Mouse (Mus musculus): ENCODE results near the gene Cebpz. TPM values are rescaled to one million over a fixed set of nuclear protein-coding genes. Genes with fewer than 3 reads are reported as not detected.

Cebpz gene
- 25.5 and 25.7 TPM in 2 replicates for polyA plus RNA-seq (2012; rRNA removed)

DNA sequence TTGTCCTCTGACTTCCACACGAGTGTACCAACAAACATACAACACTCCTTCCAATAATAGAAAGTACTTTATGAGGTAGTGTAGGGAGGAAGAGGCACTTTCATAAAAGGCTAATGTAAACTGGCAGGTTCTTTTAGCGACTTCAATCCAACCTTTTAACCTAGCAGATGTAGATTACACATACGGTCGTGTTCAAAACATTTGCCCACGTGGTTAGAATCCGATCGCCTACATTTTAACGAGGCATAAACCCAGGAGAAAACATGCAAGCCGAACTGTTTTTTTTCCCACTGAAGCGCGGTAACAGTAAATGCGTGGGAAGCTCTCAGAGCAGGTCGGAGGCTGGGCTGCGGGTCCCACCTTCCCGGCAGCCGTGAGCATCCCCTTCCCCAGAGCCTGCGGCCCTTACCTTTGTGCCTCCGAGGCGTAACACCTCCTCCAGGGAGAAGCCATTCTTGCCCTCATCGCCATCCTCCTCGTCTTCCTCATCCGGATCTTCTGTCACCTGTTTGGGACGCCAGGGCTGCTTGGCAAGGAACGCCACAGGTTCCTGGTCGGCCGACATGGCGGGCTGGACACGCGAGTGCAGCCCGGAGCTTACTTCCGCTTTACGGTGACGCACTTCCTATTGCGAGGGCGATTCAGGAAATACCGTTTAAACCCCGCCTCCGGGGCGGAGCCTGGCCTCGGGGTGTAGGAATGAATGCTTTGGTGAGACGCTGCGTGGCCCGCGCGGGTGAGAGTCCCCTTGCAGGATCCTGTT lies at the start of gene Cebpz, which contains the start of gene Ndufaf7:
Gene Cebpz, minus strand, starts transcription at position 601 of the 763 bp plus-strand sequence.
Gene Ndufaf7, plus strand, starts transcription at position 671 of the 763 bp plus-strand sequence.

GRCm38 (mm10) chr17:78916369-78916813 lies 20.5 kb downstream of the Cebpz start, which contains the start of gene Cebpzos:
Cebpzos (plus strand) TSS chr17:78916500.

GRCm38 (mm10) chr17:78906892-78907291 lies 30.0 kb downstream of the Cebpz start, which contains the start of gene Sult6b1:
Sult6b1 (minus strand) TSS chr17:78906992.

DNA sequence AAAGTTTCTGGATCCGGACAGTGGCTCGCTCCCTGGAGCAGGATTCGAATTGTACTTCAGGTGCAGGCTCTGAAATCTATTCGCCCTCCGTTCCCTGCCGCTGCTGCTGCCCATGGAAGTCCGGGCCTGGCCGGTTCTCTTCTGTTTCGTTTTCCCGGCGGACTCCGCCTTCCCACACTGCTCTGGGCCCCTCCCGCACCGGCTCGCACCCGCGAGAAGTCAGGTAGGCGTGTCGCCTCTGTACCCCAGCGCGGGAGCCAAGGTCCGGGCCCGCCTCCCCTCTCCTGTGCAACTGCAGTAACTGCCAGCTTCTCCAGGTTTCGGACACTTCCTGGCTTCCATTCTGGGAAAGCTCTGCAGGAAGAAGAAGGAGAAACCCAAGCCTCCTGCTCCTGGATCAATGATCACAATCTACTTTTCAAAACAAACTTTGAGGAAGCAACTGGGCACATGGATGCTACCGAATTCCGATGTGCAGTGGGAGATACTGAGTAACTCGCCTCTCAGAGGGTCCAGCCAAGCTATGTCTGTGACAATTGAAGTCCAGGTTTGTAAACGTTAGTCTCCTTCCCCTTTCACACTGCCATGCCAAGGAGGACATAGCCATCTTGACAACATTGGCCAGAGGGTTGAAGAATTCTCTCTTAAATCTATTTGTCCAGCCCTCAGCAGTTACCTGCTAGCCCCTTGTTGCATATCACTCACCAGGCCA lies 54.3 kb downstream of the Cebpz start, which contains the start of gene Eif2ak2:
Gene Eif2ak2, minus strand, starts transcription at position 173 of the 712 bp plus-strand sequence.

Other genes starting within 250 kb of the Cebpz start
- gene Strn, start 199.9 kb downstream of the Cebpz start, polyA plus RNA-seq (2012; rRNA removed) = 9.8 and 10.3 TPM in 2 replicates
- 31.1 and 33.2 TPM in 2 replicates for gene Heatr5b, start 101.7 kb downstream of the Cebpz start, polyA plus RNA-seq (2012; rRNA removed)
- 31.1 and 31.5 TPM in 2 replicates for gene Gpatch11, start 101.5 kb downstream of the Cebpz start, polyA plus RNA-seq (2012; rRNA removed)
- gene Eif2ak2, start 54.5 kb downstream of the Cebpz start, polyA plus RNA-seq (2012; rRNA removed) = 3.0 and 3.7 TPM in 2 replicates
- 0.07 and 0.10 TPM in 2 replicates for gene Sult6b1, start 30.1 kb downstream of the Cebpz start, polyA plus RNA-seq (2012; rRNA removed)
- 45.3 and 49.8 TPM in 2 replicates for gene Cebpzos, start 20.6 kb downstream of the Cebpz start, polyA plus RNA-seq (2012; rRNA removed)
- gene Ndufaf7, start 70 bp upstream of the Cebpz start, polyA plus RNA-seq (2012; rRNA removed) = 31.7 and 32.6 TPM in 2 replicates
- 25.7 and 27.8 TPM in 2 replicates for gene Prkd3, start 83.8 kb upstream of the Cebpz start, polyA plus RNA-seq (2012; rRNA removed)
- gene Qpct, start 114.8 kb upstream of the Cebpz start, polyA plus RNA-seq (2012; rRNA removed) = 7.2 and 7.5 TPM in 2 replicates